Mouse (Mus musculus): Measurements from ENCODE around the gene Hmg20a.

DNA sequence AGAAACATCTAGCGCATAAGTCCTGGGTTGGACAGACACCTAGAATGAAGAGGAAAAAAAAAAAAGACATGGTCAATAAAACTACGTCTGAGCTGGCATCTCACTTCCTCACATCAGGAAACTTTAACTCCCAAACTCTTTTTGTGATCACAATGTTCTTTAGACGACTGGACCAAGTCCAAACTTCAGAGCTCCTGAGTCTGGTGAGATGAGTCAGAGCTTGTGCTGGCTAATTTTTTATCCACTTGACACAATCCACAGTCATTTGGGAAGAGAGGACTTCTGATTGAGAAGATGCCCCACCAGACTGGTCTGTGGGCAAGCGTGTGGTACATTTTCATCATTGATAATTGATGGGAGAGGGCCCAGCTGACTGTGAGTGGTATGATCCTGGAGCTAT, 44.0 kb upstream of the Hmg20a start:
- TF ChIP-seq MYOG (IDR thresholded peaks at IDR 0.05; ENCODE audit: control insufficient read depth in 1 of 3, insufficient read depth in 1 of 3, insufficient read length in 2 of 3, low read depth in 2 of 3) = no peak
- no peak for TF ChIP-seq USF1 (IDR thresholded peaks at IDR 0.05; ENCODE audit: low read depth)
- no peak for TF ChIP-seq CEBPB (IDR thresholded peaks at IDR 0.05; ENCODE audit: insufficient read depth, poor library complexity, severe bottlenecking)
- TF ChIP-seq TCF3 (IDR thresholded peaks at IDR 0.05; ENCODE audit: insufficient read length, low read depth) = no peak
- no peak for TF ChIP-seq REST (IDR thresholded peaks at IDR 0.05; ENCODE audit: insufficient read depth, insufficient read length)
- no peak for TF ChIP-seq POLR2A (IDR thresholded peaks at IDR 0.05; ENCODE audit: insufficient read length, low read depth)
- TF ChIP-seq POLR2AphosphoS2 (IDR thresholded peaks at IDR 0.05; ENCODE audit: insufficient read length, low read depth) = no peak
- TF ChIP-seq MAX (IDR thresholded peaks at IDR 0.05; ENCODE audit: low read depth) = no peak
- no peak for TF ChIP-seq TCF12 (IDR thresholded peaks at IDR 0.05; ENCODE audit: insufficient read depth, poor library complexity, severe bottlenecking)
- no peak for TF ChIP-seq SRF (IDR thresholded peaks at IDR 0.05; ENCODE audit: control insufficient read depth, insufficient read length, low read depth)
